Mouse (Mus musculus) testis, adult 2 months (tissue): ENCODE results near the gene Ackr4. TPM values are rescaled to one million over a fixed set of nuclear protein-coding genes. Genes with fewer than 3 reads are reported as not detected.

Experiments
- H3K27ac ChIP-seq: fragments of 200-500 bp; 2 replicates; pipeline ENCODE4 v1.5.1; 2012; ENCODE audit warnings: low read depth, low read length; ENCODE audit not compliant: control insufficient read depth, insufficient read depth
- H3K27me3 ChIP-seq: fragments of 200-500 bp; 2 replicates; pipeline ENCODE4 v1.6.1; 2012; ENCODE audit warnings: mild to moderate bottlenecking, low read length, moderate library complexity; ENCODE audit not compliant: control insufficient read depth, insufficient read depth
- H3K36me3 ChIP-seq: fragments of 200-500 bp; 2 replicates; pipeline ENCODE4 v1.6.1; 2012; ENCODE audit warnings: mild to moderate bottlenecking, low read length; ENCODE audit not compliant: control insufficient read depth, insufficient read depth
- H3K4me1 ChIP-seq: fragments of 200-500 bp; 2 replicates; pipeline ENCODE4 v1.6.1; 2012; ENCODE audit warnings: low read length; ENCODE audit not compliant: control insufficient read depth, insufficient read depth
- H3K4me3 ChIP-seq: fragments of 200-500 bp; 2 replicates; pipeline ENCODE4 v1.5.1; 2012; ENCODE audit warnings: low read depth, mild to moderate bottlenecking, low read length, moderate library complexity, mixed read lengths; ENCODE audit not compliant: control insufficient read depth
- CTCF ChIP-seq: fragments of 200-500 bp; IDR thresholded peaks from 2 replicates; pipeline ENCODE4 v1.5.1; 2012; ENCODE audit warnings: low read depth, mild to moderate bottlenecking, inconsistent platforms, low read length, moderate library complexity; ENCODE audit not compliant: control insufficient read depth, insufficient read depth, insufficient replicate concordance
- POLR2A ChIP-seq: fragments of 200-500 bp; IDR thresholded peaks from 2 replicates; pipeline ENCODE4 v1.6.1; 2012; ENCODE audit warnings: low read depth, mild to moderate bottlenecking, inconsistent platforms, low read length, moderate library complexity; ENCODE audit not compliant: control insufficient read depth
- polyA plus RNA-seq: library from polyadenylated mRNA; depleted of rRNA; stranded (reverse); fragments of >200 nt; gene quantifications from 2 replicates; pipeline ENCODE4 v1.2.3, GENCODE M21; 2012

Ackr4 gene
- polyA plus RNA-seq, 1 experiment, result 0.54 TPM

GRCm38 (mm10) chr9:104098256-104098655 lies 28.5 kb downstream of the Ackr4 start:
- no peak for TF ChIP-seq POLR2A
- TF ChIP-seq CTCF, result no peak
- H3K4me1 ChIP-seq, result no peaks in the 10 kb centered on the region; the same call in 1 of the 2 replicates
- H3K36me3 ChIP-seq, result peaks cover 2% of the 10 kb centered on the region; the same call in 1 of the 2 replicates
- H3K27me3 ChIP-seq, result no peaks in the 10 kb centered on the region
- no peak overlapping the region for H3K27ac ChIP-seq
- no peak overlapping the region for H3K4me3 ChIP-seq

- Histone ChIP-seq H3K36me3 (peaks cover 5% of the 10 kb centered on the region; the same call in 1 of the 2 replicates), H3K27me3 (no peaks in the 10 kb centered on the region), H3K4me1 (no peaks in the 10 kb centered on the region), H3K27ac (no peak overlapping the region), H3K4me3 (no peak overlapping the region)
- TF ChIP-seq POLR2A (no peak), CTCF (no peak)
These were observed 33.8 kb downstream of the Ackr4 start for GRCm38 (mm10) chr9:104092945-104093344.

GRCm38 (mm10) chr9:104088555-104088954 lies 38.2 kb downstream of the Ackr4 start:
- no peaks in the 10 kb centered on the region for H3K27me3 ChIP-seq
- no peak overlapping the region for H3K27ac ChIP-seq
- no peak overlapping the region for H3K4me3 ChIP-seq
- peaks cover 10% of the 10 kb centered on the region for H3K36me3 ChIP-seq
- H3K4me1 ChIP-seq, result no peaks in the 10 kb centered on the region
- TF ChIP-seq CTCF (no peak), POLR2A (no peak)

GRCm38 (mm10) chr9:104085730-104086429 lies 40.9 kb downstream of the Ackr4 start:
- Histone ChIP-seq H3K36me3 (peaks cover 7% of the 10 kb centered on the region), H3K27me3 (no peaks in the 10 kb centered on the region), H3K4me3 (no peak overlapping the region), H3K27ac (no peak overlapping the region), H3K4me1 (no peaks in the 10 kb centered on the region)
- no peak for TF ChIP-seq POLR2A
- TF ChIP-seq CTCF, result no peak

GRCm38 (mm10) chr9:104080038-104080437 lies 46.7 kb downstream of the Ackr4 start:
- Histone ChIP-seq H3K4me3 (no peak overlapping the region), H3K27me3 (no peaks in the 10 kb centered on the region), H3K4me1 (no peaks in the 10 kb centered on the region), H3K36me3 (peaks cover 7% of the 10 kb centered on the region), H3K27ac (no peak overlapping the region)
- TF ChIP-seq POLR2A (no peak), CTCF (no peak)

GRCm38 (mm10) chr9:104079379-104079778 lies 47.4 kb downstream of the Ackr4 start:
- Histone ChIP-seq H3K27ac (no peak overlapping the region), H3K4me3 (no peak overlapping the region), H3K4me1 (no peaks in the 10 kb centered on the region), H3K27me3 (no peaks in the 10 kb centered on the region), H3K36me3 (peaks cover 7% of the 10 kb centered on the region)
- TF ChIP-seq CTCF (peak; percentile 49; the same call in 1 of the 2 replicates), POLR2A (no peak)

GRCm38 (mm10) chr9:104078780-104079179 lies 48.0 kb downstream of the Ackr4 start:
- peaks cover 4% of the 10 kb centered on the region; the same call in 1 of the 2 replicates for H3K36me3 ChIP-seq
- H3K4me3 ChIP-seq, result no peak overlapping the region
- no peak overlapping the region for H3K27ac ChIP-seq
- H3K4me1 ChIP-seq, result no peaks in the 10 kb centered on the region
- H3K27me3 ChIP-seq, result no peaks in the 10 kb centered on the region
- TF ChIP-seq POLR2A (no peak), CTCF (no peak)
